In genomic region chr6:119037047-119037446, GRCm38 (mm10) we compare ENCODE assay signal across 11 mouse cellular contexts.
DNase-seq lines count a peak whose midpoint lies in the region; ATAC-seq lines count a peak whose summit lies in the region.
"Had no signal": no experiment of that assay in that cellular context is flagged by ENCODE, and none has a peak within 500 bp of the region (broad histone marks: within the 10 kb centered on the region; RNA-seq: fewer than 3 reads in every experiment).

No protein-coding gene starts in this region.

- intact Hi-C loops in heart, postnatal 25 days (cut with DNase I): no loop called here

- H3K4me1 ChIP-seq in heart, embryonic 16.5 days (ENCODE audit: control insufficient read depth, insufficient read depth, low read length): peaks cover 60% of the 10 kb centered on the region
- H3K4me1 ChIP-seq: hindbrain, embryonic 12.5 days had no signal

- DNase-seq in heart, adult 18-20 months: peak; percentile 29 to 30
- no peak for DNase-seq in heart, postnatal 25 days (ENCODE audit: low spot score)
- DNase-seq in adipocyte (ENCODE audit: low spot score): peak; percentile 57
- peak; percentile 58 for DNase-seq in lung, postnatal 14 days
- DNase-seq in layer of hippocampus, adult 9-10 months (ENCODE audit: low spot score): no peak
- no peak for DNase-seq in frontal cortex, postnatal 36 days (ENCODE audit: low spot score in 2 of 2)
- no peak for DNase-seq in layer of hippocampus, postnatal 36 days

- 44% methylated on average over 2 of the region's 2 CpGs for WGBS in heart, embryonic 16.5 days

- no peaks in the 10 kb centered on the region for H3K27me3 ChIP-seq in heart, embryonic 16.5 days (ENCODE audit: control insufficient read depth, insufficient read depth, low read length)
- H3K27me3 ChIP-seq: hindbrain, embryonic 12.5 days had no signal

- ATAC-seq in heart, embryonic 16.5 days (replicated peaks; ENCODE audit: extremely low read depth, insufficient read depth, low FRiP score): 0 out of 2 replicates have a peak, but pooled peaks have one; percentile 43

- peaks cover 9% of the 10 kb centered on the region; the same call in 1 of the 2 replicates for H3K36me3 ChIP-seq in heart, embryonic 16.5 days (ENCODE audit: control insufficient read depth, insufficient read depth)
- H3K36me3 ChIP-seq: hindbrain, embryonic 12.5 days had no signal

- H3K9ac ChIP-seq in heart, embryonic 16.5 days (ENCODE audit: low read length): no peak overlapping the region
- H3K9ac ChIP-seq: hindbrain, embryonic 12.5 days had no signal

- H3K9me3 ChIP-seq in heart, embryonic 16.5 days (replicated peaks; ENCODE audit: control insufficient read depth, low read length): peaks cover 3% of the 10 kb centered on the region; the same call in 1 of the 2 replicates
- H3K9me3 ChIP-seq: hindbrain, embryonic 12.5 days had no signal

- peak overlapping the region; percentile 3; the same call in 1 of the 2 replicates for H3K27ac ChIP-seq in heart, embryonic 16.5 days (ENCODE audit: low read length)
- H3K27ac ChIP-seq: hindbrain, embryonic 12.5 days; macrophage had no signal

- H3K4me3 ChIP-seq in heart, embryonic 16.5 days (ENCODE audit: low read length): no peak overlapping the region
- H3K4me3 ChIP-seq: hindbrain, embryonic 12.5 days; left cerebral cortex, adult 2 months had no signal

- no peak overlapping the region for H3K4me2 ChIP-seq in heart, embryonic 16.5 days (ENCODE audit: low read depth, low read length)
- H3K4me2 ChIP-seq: hindbrain, embryonic 12.5 days had no signal

Comparison
In these comparisons a context has a peak if more than half of its experiments do, and no peak if none do; other contexts are left out.
1. DNase-seq: peak in heart, adult 18-20 months (2 of 2), adipocyte (single experiment) and lung, postnatal 14 days (single experiment); none in heart, postnatal 25 days (single experiment), layer of hippocampus, adult 9-10 months (single experiment), frontal cortex, postnatal 36 days (0 of 2) and layer of hippocampus, postnatal 36 days (0 of 2).